Mouse (Mus musculus) retina, adult 2 months (tissue): ENCODE data around the gene Pkdrej.

ENCODE experiments used
- DNase-seq: peaks from one replicate; pipeline ENCODE4 v3.0.0-alpha.2; 2012; ENCODE audit warnings: low read depth, low spot score

Pkdrej gene

GRCm38 (mm10) chr15:85771306-85772121, 50.0 kb downstream of the Pkdrej start:
- no peak for DNase-seq

- no peak for DNase-seq
Measured at GRCm38 (mm10) chr15:85768991-85769390, 52.5 kb downstream of the Pkdrej start.

GRCm38 (mm10) chr15:85766677-85767076, 54.9 kb downstream of the Pkdrej start:
- no peak for DNase-seq

- no peak for DNase-seq
Measured at GRCm38 (mm10) chr15:85765022-85765421, 56.5 kb downstream of the Pkdrej start.
